Mouse (Mus musculus): ENCODE data around the gene Noxa1.

GRCm38 (mm10) chr2:25066552-25066951 is 28.4 kb downstream of the Noxa1 start:
- TF ChIP-seq CTCF (IDR thresholded peaks at IDR 0.05; ENCODE audit: control insufficient read depth, insufficient read depth, insufficient read length), result no peak
- TF ChIP-seq USF1 (IDR thresholded peaks at IDR 0.05; ENCODE audit: low read depth), result no peak
- TF ChIP-seq CEBPB (IDR thresholded peaks at IDR 0.05; ENCODE audit: low read depth), result no peak

Data from C2C12 (cell line).